Mouse (Mus musculus) C2C12 (cell line): ENCODE results near the gene Ppp2r5c.

ENCODE experiments used
- CTCF ChIP-seq: IDR thresholded peaks from one replicate; pipeline ENCODE4 v1.5.1; 2011; ENCODE audit not compliant: control insufficient read depth, insufficient read depth, insufficient read length
- MAX ChIP-seq: IDR thresholded peaks from one replicate; pipeline ENCODE4 v1.6.1; 2011; ENCODE audit warnings: mild to moderate bottlenecking, control low read depth
- MYOD1 ChIP-seq: IDR thresholded peaks from one replicate; pipeline ENCODE4 v1.6.1; 2011; ENCODE audit warnings: low read depth; ENCODE audit not compliant: control insufficient read depth, insufficient read length
- MYOG ChIP-seq: IDR thresholded peaks from one replicate; pipeline ENCODE4 v1.6.1; 2011; ENCODE audit not compliant: control insufficient read depth, insufficient read length; ENCODE audit errors: extremely low read depth
- USF1 ChIP-seq: IDR thresholded peaks from one replicate; pipeline ENCODE4 v1.6.1; 2011; ENCODE audit warnings: low read depth, mild to moderate bottlenecking, control low read depth, moderate library complexity

- TF ChIP-seq CTCF = no peak
- no peak for TF ChIP-seq USF1
- TF ChIP-seq MYOG = no peak
- TF ChIP-seq MYOD1 = no peak
- TF ChIP-seq MAX = no peak
These were observed 53.2 kb downstream of the Ppp2r5c start for GRCm38 (mm10) chr12:110500095-110500494.
